Mouse (Mus musculus) lung, postnatal 0 days (tissue): ENCODE data around the gene Sar1a. TPM values are rescaled to one million over a fixed set of nuclear protein-coding genes. Genes with fewer than 3 reads are reported as not detected.

Source experiments
- ATAC-seq: fragments of 200-750 bp; cut with Nextera tagmentation; 2 replicates; pipeline ENCODE4 v1.8.0; 2017; ENCODE audit warnings: moderate library complexity
- DNase-seq: peaks from one replicate; pipeline ENCODE4 v3.0.0-alpha.2; 2016; ENCODE audit warnings: low spot score
- H3K27ac ChIP-seq: fragments of 300-500 bp; sonication (generic); 2 replicates; pipeline ENCODE4 v1.5.1; 2014; ENCODE audit warnings: antibody characterized with exemption, mild to moderate bottlenecking, low read length, mixed read lengths
- H3K27me3 ChIP-seq: fragments of 300-500 bp; sonication (generic); replicated peaks from 2 replicates; pipeline ENCODE4 v1.6.1; 2014; ENCODE audit warnings: low read length, mixed read lengths; ENCODE audit not compliant: insufficient read depth
- H3K36me3 ChIP-seq: fragments of 300-500 bp; sonication (generic); 2 replicates; pipeline ENCODE4 v1.6.1; 2014; ENCODE audit warnings: low read length, mixed read lengths; ENCODE audit not compliant: insufficient read depth
- H3K4me1 ChIP-seq: fragments of 300-500 bp; sonication (generic); 2 replicates; pipeline ENCODE4 v1.6.1; 2014; ENCODE audit warnings: antibody characterized with exemption, low read depth, low read length, mixed read lengths; ENCODE audit not compliant: insufficient read depth
- H3K4me2 ChIP-seq: fragments of 300-500 bp; sonication (generic); replicated peaks from 2 replicates; pipeline ENCODE4 v1.6.1; 2014; ENCODE audit warnings: low read depth, mild to moderate bottlenecking, low read length, moderate library complexity, mixed read lengths
- H3K4me3 ChIP-seq: fragments of 300-500 bp; sonication (generic); 2 replicates; pipeline ENCODE4 v1.5.1; 2014; ENCODE audit warnings: low read depth, low read length
- H3K9ac ChIP-seq: fragments of 300-500 bp; sonication (generic); replicated peaks from 2 replicates; pipeline ENCODE4 v1.6.1; 2014; ENCODE audit warnings: low read depth, mild to moderate bottlenecking
- H3K9me3 ChIP-seq: fragments of 300-500 bp; sonication (generic); 2 replicates; pipeline ENCODE4 v1.6.1; 2016; ENCODE audit warnings: low read length, mixed read lengths
- CTCF ChIP-seq: IDR thresholded peaks from 2 replicates; pipeline ENCODE4 v1.5.1; 2016; ENCODE audit warnings: antibody characterized with exemption, mild to moderate bottlenecking
- EP300 ChIP-seq: IDR thresholded peaks from 2 replicates; pipeline ENCODE4 v1.6.1; 2016; ENCODE audit warnings: antibody characterized with exemption, mild to moderate bottlenecking, control low read depth
- WGBS: fragments of 180-500 bp; shearing (Covaris S2); extraction: QIAGEN DNeasy Blood & Tissue Kit; methylation state at CpG from one replicate; pipeline ENCODE4 v1.1.7; 2014; 5-methylcytosine and 5-hydroxymethylcytosine counted together
- polyA plus RNA-seq: library from polyadenylated mRNA; unstranded; fragments of >200 nt; fragmentation: Nextera tagmentation; extraction: Ambion mirVana; gene quantifications from 2 replicates; pipeline ENCODE4 v1.2.1, GENCODE M21; 2015

Sar1a gene
- polyA plus RNA-seq, 1 experiment from 2014 or later = 184 TPM

- 99% methylated on average over 3 of the region's 3 CpGs for WGBS
- Histone ChIP-seq H3K36me3 (no peaks in the 10 kb centered on the region), H3K4me2 (no peak overlapping the region)
These were observed 9.3 kb upstream of the Sar1a start for GRCm38 (mm10) chr10:61670758-61671157.

GRCm38 (mm10) chr10:61675935-61676334 lies 4.2 kb upstream of the Sar1a start:
- Histone ChIP-seq H3K4me1 (peaks cover 7% of the 10 kb centered on the region; the same call in 1 of the 2 replicates), H3K27me3 (no peaks in the 10 kb centered on the region), H3K4me3 (no peak overlapping the region), H3K4me2 (no peak overlapping the region), H3K9ac (no peak overlapping the region), H3K36me3 (no peaks in the 10 kb centered on the region), H3K9me3 (no peaks in the 10 kb centered on the region), H3K27ac (no peak overlapping the region)
- TF ChIP-seq CTCF (no peak), EP300 (no peak)
- 70% methylated on average over 3 of the region's 3 CpGs for WGBS
- no peak for DNase-seq
- ATAC-seq = no peak

More at GRCm38 (mm10) chr10:61670758-61671157, 9.3 kb upstream of the Sar1a start:
- Histone ChIP-seq H3K4me1 (no peaks in the 10 kb centered on the region), H3K27me3 (no peaks in the 10 kb centered on the region), H3K27ac (no peak overlapping the region), H3K9ac (no peak overlapping the region), H3K4me3 (no peak overlapping the region), H3K9me3 (no peaks in the 10 kb centered on the region)
- TF ChIP-seq EP300 (no peak), CTCF (peak; percentile 35)
- DNase-seq = no peak
- ATAC-seq = no peak

- no peaks in the 10 kb centered on the region for H3K27me3 ChIP-seq
- no peak for DNase-seq
- H3K4me2 ChIP-seq = peak overlapping the region; percentile 60
- no peak for TF ChIP-seq CTCF
- no peak for TF ChIP-seq EP300
- H3K36me3 ChIP-seq = no peaks in the 10 kb centered on the region
- H3K4me1 ChIP-seq = peaks cover 11% of the 10 kb centered on the region; the same call in 1 of the 2 replicates
- 32% methylated on average over 9 of the region's 9 CpGs for WGBS
- peak overlapping the region; percentile 95 for H3K4me3 ChIP-seq
- peak overlapping the region; percentile 92 for H3K27ac ChIP-seq
- H3K9me3 ChIP-seq = no peaks in the 10 kb centered on the region
- peak; percentile 1; the same call in 1 of the 2 replicates for ATAC-seq
- peak overlapping the region; percentile 92 for H3K9ac ChIP-seq
These were observed 554 bp upstream of the Sar1a start for GRCm38 (mm10) chr10:61679545-61679944.

- Histone ChIP-seq H3K4me1 (no peaks in the 10 kb centered on the region), H3K36me3 (peaks cover 56% of the 10 kb centered on the region), H3K9me3 (no peaks in the 10 kb centered on the region), H3K9ac (no peak overlapping the region), H3K4me3 (no peak overlapping the region), H3K4me2 (no peak overlapping the region), H3K27ac (no peak overlapping the region), H3K27me3 (no peaks in the 10 kb centered on the region)
- ATAC-seq = no peak
- 82% methylated on average over 8 of the region's 8 CpGs for WGBS
- DNase-seq = no peak
- TF ChIP-seq CTCF (no peak), EP300 (no peak)
These were observed 9.3 kb downstream of the Sar1a start for GRCm38 (mm10) chr10:61689405-61689804.

GRCm38 (mm10) chr10:61693563-61693962 lies 13.5 kb downstream of the Sar1a start:
- WGBS = 70% methylated on average over 4 of the region's 4 CpGs

GRCm38 (mm10) chr10:61694870-61695670 lies 15.0 kb downstream of the Sar1a start, which contains the start of gene Tysnd1:
Gene Tysnd1 (plus strand): TSS chr10:61695514.
- ATAC-seq (peak; percentile 98), DNase-seq (peak; percentile 99)
- whole genome bisulfite sequencing = 2% methylated on average over 42 of the region's 42 CpGs
- no peak for TF ChIP-seq EP300
- TF ChIP-seq CTCF = peak; percentile 59
- Histone ChIP-seq H3K4me3 (peak within 1 kb of the TSS; percentile 93), H3K9me3 (no peaks in the 10 kb centered on the region), H3K4me1 (peaks cover 8% of the 10 kb centered on the region; the same call in 1 of the 2 replicates), H3K27ac (no peak within 1 kb of the TSS), H3K9ac (peak within 1 kb of the TSS; percentile 66), H3K4me2 (peak within 1 kb of the TSS; percentile 100), H3K36me3 (peaks cover 26% of the 10 kb centered on the region; the same call in 1 of the 2 replicates), H3K27me3 (no peaks in the 10 kb centered on the region)

More at GRCm38 (mm10) chr10:61693563-61693962, 13.5 kb downstream of the Sar1a start:
- Histone ChIP-seq H3K27me3 (no peaks in the 10 kb centered on the region), H3K27ac (no peak overlapping the region), H3K4me3 (no peak overlapping the region), H3K4me2 (no peak overlapping the region), H3K9ac (no peak overlapping the region), H3K9me3 (no peaks in the 10 kb centered on the region), H3K4me1 (peaks cover 8% of the 10 kb centered on the region; the same call in 1 of the 2 replicates), H3K36me3 (peaks cover 34% of the 10 kb centered on the region)
- no peak for TF ChIP-seq CTCF
- no peak for TF ChIP-seq EP300
- DNase-seq (no peak), ATAC-seq (no peak)
